Mouse (Mus musculus) thymus, postnatal 25 days (tissue): ENCODE measurements around the gene Ksr1.

Source experiments
- DNase-seq: peaks from one replicate; pipeline ENCODE4 v3.0.0; 2022

Ksr1 gene

GRCm38 (mm10) chr11:78973381-78974150 lies 172.6 kb downstream of the Ksr1 start:
- DNase-seq: no peak

- peak; percentile 58 for DNase-seq
Measured at GRCm38 (mm10) chr11:78972811-78973351, 173.3 kb downstream of the Ksr1 start.

GRCm38 (mm10) chr11:78972328-78972727 lies 173.9 kb downstream of the Ksr1 start:
- DNase-seq: no peak

GRCm38 (mm10) chr11:78971746-78972145 lies 174.5 kb downstream of the Ksr1 start:
- no peak for DNase-seq

- DNase-seq: no peak
Measured at GRCm38 (mm10) chr11:78971096-78971495, 175.1 kb downstream of the Ksr1 start.

DNA sequence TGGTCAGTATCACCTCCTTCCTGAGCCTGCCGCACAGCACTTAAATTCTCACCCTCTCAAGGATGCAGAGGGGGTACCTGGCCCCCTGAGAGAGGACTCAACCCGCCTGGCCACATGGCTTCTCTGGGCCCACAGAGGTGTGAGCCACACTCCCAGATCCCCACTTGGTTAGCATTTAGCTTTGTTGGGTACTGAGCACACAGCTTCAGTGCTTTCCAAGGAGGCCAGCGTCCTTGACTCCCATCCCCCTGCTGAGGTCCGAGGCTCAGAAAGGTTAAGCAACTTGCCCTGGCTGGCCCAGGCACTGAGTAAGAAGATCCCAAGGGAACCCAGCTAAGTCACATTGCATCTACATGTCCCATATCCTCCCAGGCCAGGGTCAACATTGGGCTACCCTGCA lies 178.1 kb downstream of the Ksr1 start:
- DNase-seq: no peak

GRCm38 (mm10) chr11:78967371-78967770 lies 178.8 kb downstream of the Ksr1 start:
- peak; percentile 71 for DNase-seq
